ENCODE assay signal across 8 mouse cellular contexts in genomic region chr17:17402222-17403004, GRCm38 (mm10). TPM values are rescaled to one million over a fixed set of nuclear protein-coding genes. Genes with fewer than 3 reads are reported as not detected.
A peak's percentile ranks its signal among the peaks of the same experiment; 100 is the strongest.
DNase-seq lines count a peak whose midpoint lies in the region; ATAC-seq and TF ChIP-seq lines count a peak whose summit lies in the region.

Gene Lix1, plus strand, starts transcription at chr17:17402672.

- no peaks in the 10 kb centered on the region for H3K9me3 ChIP-seq in embryonic facial prominence, embryonic 13.5 days
- H3K9me3 ChIP-seq in heart, postnatal 0 days (replicated peaks; ENCODE audit: control insufficient read depth, low read length), result no peaks in the 10 kb centered on the region
- H3K9me3 ChIP-seq in lung, embryonic 14.5 days (ENCODE audit: low read depth, low read length), result no peaks in the 10 kb centered on the region

- H3K9ac ChIP-seq in embryonic facial prominence, embryonic 13.5 days, result peak within 1 kb of the TSS; percentile 49; the same call in 1 of the 2 replicates
- no peak within 1 kb of the TSS for H3K9ac ChIP-seq in heart, postnatal 0 days (replicated peaks; ENCODE audit: low read depth, low read length)
- no peak within 1 kb of the TSS for H3K9ac ChIP-seq in lung, embryonic 14.5 days

- H3K4me1 ChIP-seq in embryonic facial prominence, embryonic 13.5 days, result peaks cover 34% of the 10 kb centered on the region
- H3K4me1 ChIP-seq in heart, postnatal 0 days (ENCODE audit: control insufficient read depth, insufficient read depth), result no peaks in the 10 kb centered on the region
- H3K4me1 ChIP-seq in lung, embryonic 14.5 days (ENCODE audit: insufficient read depth), result no peaks in the 10 kb centered on the region

- TF ChIP-seq EP300 in heart, postnatal 0 days (IDR thresholded peaks at IDR 0.05; ENCODE audit: low read depth), result no peak

- peak; percentile 88 for ATAC-seq in embryonic facial prominence, embryonic 13.5 days (ENCODE audit: insufficient number of reproducible peaks, insufficient read depth, low FRiP score, low TSS enrichment, low read depth)
- peak; percentile 63; the same call in 1 of the 2 replicates for ATAC-seq in heart, postnatal 0 days (ENCODE audit: insufficient read depth, low read depth)
- peak; percentile 93 for ATAC-seq in lung, embryonic 14.5 days (ENCODE audit: insufficient read depth)

- peak within 1 kb of the TSS; percentile 54 for H3K4me2 ChIP-seq in embryonic facial prominence, embryonic 13.5 days
- H3K4me2 ChIP-seq in heart, postnatal 0 days (ENCODE audit: low read depth, low read length), result peak within 1 kb of the TSS; percentile 8; the same call in 1 of the 2 replicates
- peak within 1 kb of the TSS; percentile 16; the same call in 1 of the 2 replicates for H3K4me2 ChIP-seq in lung, embryonic 14.5 days

- TF ChIP-seq CTCF in heart, postnatal 0 days (IDR thresholded peaks at IDR 0.05; ENCODE audit: low read depth), result peak; percentile 67
- peak; percentile 72 for TF ChIP-seq CTCF in lung, embryonic 14.5 days (IDR thresholded peaks at IDR 0.05; ENCODE audit: low read depth)

- H3K27me3 ChIP-seq in embryonic facial prominence, embryonic 13.5 days, result no peaks in the 10 kb centered on the region
- H3K27me3 ChIP-seq in heart, postnatal 0 days (ENCODE audit: control insufficient read depth, insufficient read depth, low read length), result no peaks in the 10 kb centered on the region
- H3K27me3 ChIP-seq in lung, embryonic 14.5 days (ENCODE audit: insufficient read depth, low read length), result no peaks in the 10 kb centered on the region

- peak; percentile 28 for DNase-seq in urinary bladder, postnatal 14 days (ENCODE audit: low spot score)
- no peak for DNase-seq in urinary bladder, adult 18-20 months (ENCODE audit: low spot score in 2 of 2)
- peak; percentile 39 for DNase-seq in heart, postnatal 0 days (ENCODE audit: low spot score)
- DNase-seq in layer of hippocampus, adult 11-12 months (ENCODE audit: low spot score), result peak; percentile 81
- DNase-seq in lung, embryonic 14.5 days, result peak; percentile 74
- peak; percentile 87 for DNase-seq in retina, embryonic 14.5 days (ENCODE audit: low spot score)
- no peak for DNase-seq in urinary bladder, postnatal 25 days (ENCODE audit: low spot score)

- whole genome bisulfite sequencing in embryonic facial prominence, embryonic 13.5 days, result 23% methylated on average over 6 of the region's 6 CpGs
- 31% methylated on average over 6 of the region's 6 CpGs for WGBS in heart, postnatal 0 days
- 32% methylated on average over 6 of the region's 6 CpGs for WGBS in lung, embryonic 14.5 days

- H3K27ac ChIP-seq in embryonic facial prominence, embryonic 13.5 days, result peak within 1 kb of the TSS; percentile 85
- no peak within 1 kb of the TSS for H3K27ac ChIP-seq in heart, postnatal 0 days (ENCODE audit: low read depth)
- H3K27ac ChIP-seq in lung, embryonic 14.5 days (ENCODE audit: low read depth), result no peak within 1 kb of the TSS

- H3K36me3 ChIP-seq in embryonic facial prominence, embryonic 13.5 days, result no peaks in the 10 kb centered on the region
- no peaks in the 10 kb centered on the region for H3K36me3 ChIP-seq in heart, postnatal 0 days (replicated peaks; ENCODE audit: control insufficient read depth, insufficient read depth, low read length)
- H3K36me3 ChIP-seq in lung, embryonic 14.5 days (ENCODE audit: insufficient read depth), result no peaks in the 10 kb centered on the region

- H3K4me3 ChIP-seq in embryonic facial prominence, embryonic 13.5 days, result peak within 1 kb of the TSS; percentile 36
- H3K4me3 ChIP-seq in heart, postnatal 0 days (ENCODE audit: low read depth, low read length), result no peak within 1 kb of the TSS
- H3K4me3 ChIP-seq in lung, embryonic 14.5 days (ENCODE audit: low read depth, low read length), result no peak within 1 kb of the TSS

RNA-seq across cellular contexts. Expression of gene Lix1, which starts in this region (rescaled TPM):
- polyA plus RNA-seq in embryonic facial prominence, embryonic 13.5 days (2015; fragmentation: Nextera tagmentation; extraction: Ambion mirVana), result 22.5 and 46.4 TPM in 2 replicates
- total RNA-seq in heart, postnatal 0 days (2014; rRNA removed; ENCODE audit: low replicate concordance), result 2.1 and 2.5 TPM in 2 replicates
- polyA plus RNA-seq in heart, postnatal 0 days (2015; fragmentation: Nextera tagmentation; extraction: Ambion mirVana), result 6.9 and 8.3 TPM in 2 replicates
- polyA plus RNA-seq in lung, embryonic 14.5 days (2014; fragmentation: Nextera tagmentation; extraction: Ambion mirVana), result 0.26 and 0.60 TPM in 2 replicates

Comparison
In these comparisons a context has a peak if more than half of its experiments do, and no peak if none do; other contexts are left out.
1. DNase-seq: peak in urinary bladder, postnatal 14 days (single experiment), heart, postnatal 0 days (single experiment), layer of hippocampus, adult 11-12 months (single experiment) and retina, embryonic 14.5 days (single experiment); none in urinary bladder, adult 18-20 months (0 of 2) and urinary bladder, postnatal 25 days (single experiment).
2. Peak in DNase-seq, ATAC-seq and H3K4me2 ChIP-seq in lung, embryonic 14.5 days; RNA of the gene not detected or under 1 TPM.
3. Peak in every context shown above with its lines, with median percentiles within 50 percentile points of each other: ATAC-seq and H3K4me2 ChIP-seq.